Mouse (Mus musculus) urinary bladder, adult 2 months (tissue): Measurements from ENCODE around the gene Chd9. TPM values are rescaled to one million over a fixed set of nuclear protein-coding genes. Genes with fewer than 3 reads are reported as not detected.

ENCODE experiments used
- DNase-seq: peaks from one replicate; pipeline ENCODE4 v3.0.0; 2022; ENCODE audit warnings: low spot score
- polyA plus RNA-seq: library from polyadenylated mRNA; depleted of rRNA; stranded (reverse); fragments of >200 nt; gene quantifications from 2 replicates; pipeline ENCODE4 v1.2.3, GENCODE M21; 2012

The Chd9 gene
- polyA plus RNA-seq, 1 experiment, result 125 TPM

GRCm38 (mm10) chr8:90978720-90979119 lies 150.6 kb downstream of the Chd9 start:
- no peak for DNase-seq

- DNase-seq, result no peak
Observed at GRCm38 (mm10) chr8:90979295-90979694, 151.1 kb downstream of the Chd9 start.

GRCm38 (mm10) chr8:90982087-90982486 lies 153.9 kb downstream of the Chd9 start:
- DNase-seq, result no peak

- DNase-seq, result peak; percentile 28
Observed at GRCm38 (mm10) chr8:91019726-91020125, 191.6 kb downstream of the Chd9 start.

GRCm38 (mm10) chr8:91034417-91034816 lies 206.3 kb downstream of the Chd9 start:
- DNase-seq, result no peak

- no peak for DNase-seq
Observed at GRCm38 (mm10) chr8:91036905-91037304, 208.8 kb downstream of the Chd9 start.

- DNase-seq, result no peak
Observed at GRCm38 (mm10) chr8:91038637-91039036, 210.5 kb downstream of the Chd9 start.

- DNase-seq, result no peak
Observed at GRCm38 (mm10) chr8:91046370-91046769, 218.2 kb downstream of the Chd9 start.

GRCm38 (mm10) chr8:91051037-91051436 lies 222.9 kb downstream of the Chd9 start:
- no peak for DNase-seq

GRCm38 (mm10) chr8:91054418-91054817 lies 226.3 kb downstream of the Chd9 start:
- DNase-seq, result no peak

- no peak for DNase-seq
Observed at GRCm38 (mm10) chr8:91056848-91057247, 228.7 kb downstream of the Chd9 start.

GRCm38 (mm10) chr8:91059086-91059578 lies 231.0 kb downstream of the Chd9 start:
- no peak for DNase-seq

GRCm38 (mm10) chr8:91059884-91060510 lies 231.8 kb downstream of the Chd9 start:
- DNase-seq, result no peak

GRCm38 (mm10) chr8:91060555-91061471 lies 232.7 kb downstream of the Chd9 start:
- no peak for DNase-seq

GRCm38 (mm10) chr8:91065179-91065578 lies 237.0 kb downstream of the Chd9 start:
- no peak for DNase-seq

- DNase-seq, result no peak
Observed at GRCm38 (mm10) chr8:91069407-91069806, 241.3 kb downstream of the Chd9 start.

GRCm38 (mm10) chr8:91069834-91070233 lies 241.7 kb downstream of the Chd9 start, which contains the start of gene Rbl2:
Gene Rbl2, plus strand, starts transcription at chr8:91070057.
- DNase-seq, result peak; percentile 86

GRCm38 (mm10) chr8:91070275-91070859 lies 242.2 kb downstream of the Chd9 start:
- DNase-seq, result peak; percentile 50

GRCm38 (mm10) chr8:91077077-91077867 lies 249.1 kb downstream of the Chd9 start:
- no peak for DNase-seq

- DNase-seq, result no peak
Observed at GRCm38 (mm10) chr8:91079678-91080077, 251.5 kb downstream of the Chd9 start.

GRCm38 (mm10) chr8:91081911-91082310 lies 253.8 kb downstream of the Chd9 start:
- no peak for DNase-seq

GRCm38 (mm10) chr8:91082428-91082827 lies 254.3 kb downstream of the Chd9 start:
- DNase-seq, result no peak
